Mouse (Mus musculus) adrenal gland, adult 2 months (tissue): ENCODE measurements at regions not wholly inside any gene's neighbourhood (a gene's known extent, or its start where the extent isn't known, plus 50 kb on each side); places are given as distances from the start of the nearest gene placed in this dataset.

Experiments
- DNase-seq: peaks from one replicate; pipeline ENCODE4 v3.0.0; 2021

DNA sequence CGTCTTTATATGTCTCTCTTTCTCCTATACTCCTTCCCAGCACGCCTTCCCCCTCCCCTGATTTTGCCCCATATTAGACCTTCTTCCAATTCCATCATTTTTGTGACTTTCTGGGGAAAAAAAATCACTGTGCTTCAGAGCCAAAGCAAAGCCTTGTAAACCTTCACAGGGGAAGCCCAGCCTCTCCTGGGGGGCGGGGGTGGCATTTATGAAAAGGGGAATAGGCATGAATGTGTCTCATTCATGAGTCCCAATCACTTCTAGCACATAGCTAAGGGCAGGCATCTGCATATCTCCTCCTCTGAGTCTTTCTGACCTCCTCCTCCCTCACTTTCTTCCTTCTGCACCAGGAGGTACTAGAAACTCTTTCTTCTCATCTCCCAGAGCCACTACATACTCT is 149.8 kb downstream of the Adamts15 start:
- DNase-seq, result no peak

DNA sequence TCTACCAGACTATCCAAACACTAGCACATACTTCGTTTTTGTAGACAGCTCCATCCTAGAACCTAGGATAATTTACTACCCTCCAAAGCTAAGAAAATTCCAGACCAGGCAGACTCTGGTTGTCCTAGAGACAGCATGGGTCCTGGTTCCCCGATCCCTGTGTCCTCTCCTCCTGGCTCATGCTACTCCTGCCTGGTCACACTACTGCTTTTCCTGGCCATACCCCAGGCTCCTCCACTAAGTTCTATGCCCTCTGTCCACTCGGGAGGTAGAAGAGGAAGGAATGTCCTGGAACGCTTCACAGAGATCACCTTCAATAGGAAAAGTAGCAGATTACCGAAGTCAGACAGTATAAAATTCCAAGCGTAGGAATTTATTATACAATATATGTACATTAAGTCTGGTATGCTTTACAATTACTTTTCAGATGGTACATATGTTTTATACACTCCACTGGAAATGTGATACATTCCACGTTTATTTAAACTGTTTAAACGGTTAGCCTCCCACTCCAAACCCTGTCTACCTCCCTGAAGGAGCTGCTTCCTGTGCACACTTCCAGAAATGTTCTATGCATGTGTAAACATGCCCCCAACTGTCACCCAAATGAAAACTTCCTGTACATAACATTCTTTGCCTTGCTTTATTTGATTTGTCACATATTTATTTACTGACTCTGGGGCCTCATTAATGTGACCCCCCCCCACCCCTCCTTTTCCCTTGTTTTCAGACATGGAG is 151.6 kb downstream of the Adamts15 start:
- DNase-seq, result no peak

DNA sequence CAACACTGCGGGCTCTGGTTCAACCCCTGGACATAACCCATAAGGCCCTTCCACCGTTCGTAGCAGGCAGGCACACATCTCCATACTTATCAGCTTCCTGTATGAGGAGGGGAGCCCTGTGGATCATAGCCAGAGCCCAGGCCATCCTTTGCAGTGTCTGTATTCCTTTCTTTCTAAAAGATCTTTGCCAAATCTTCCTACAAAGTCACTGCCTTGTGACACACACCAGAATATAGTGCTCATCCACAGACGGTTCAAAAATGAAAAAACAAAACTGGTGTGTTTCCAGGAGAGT is 152.9 kb downstream of the Adamts15 start:
- DNase-seq, result no peak

DNA sequence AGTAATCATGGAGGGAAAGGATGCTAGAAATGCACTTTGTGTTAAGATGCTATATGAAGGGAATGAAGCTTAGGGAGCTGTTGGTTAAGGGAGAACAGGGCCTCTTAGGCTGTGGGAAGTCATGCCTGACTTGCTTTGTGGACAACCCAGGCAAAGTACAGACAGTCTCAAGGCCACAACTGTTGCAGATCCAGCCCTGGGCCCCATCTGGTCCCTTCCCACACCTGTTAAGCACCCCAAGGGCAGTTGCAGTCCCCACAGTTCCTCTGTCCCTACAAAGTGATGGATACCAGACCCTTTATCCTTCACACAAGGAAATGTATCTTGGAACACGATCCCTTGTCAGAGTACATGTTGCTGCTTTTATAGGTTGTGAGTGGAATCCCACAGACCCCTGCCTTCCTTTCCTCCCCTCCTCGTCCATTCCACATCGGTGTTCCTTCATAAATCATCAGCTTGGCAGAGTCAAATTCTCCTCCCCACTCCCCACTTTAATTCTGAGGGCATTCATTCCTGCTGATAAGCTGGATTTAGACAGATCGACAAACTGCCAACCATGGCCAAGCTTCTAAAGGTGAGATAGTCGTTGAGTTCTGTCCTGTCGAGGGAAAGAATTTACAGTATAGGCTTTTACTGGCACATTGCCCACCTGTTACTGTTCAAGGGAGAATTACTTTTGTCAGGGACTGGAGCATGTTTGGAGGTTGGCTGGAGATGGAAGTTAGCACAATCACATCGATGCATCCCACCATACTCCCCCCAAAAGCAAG is 153.4 kb downstream of the Adamts15 start:
- DNase-seq, result no peak

DNA sequence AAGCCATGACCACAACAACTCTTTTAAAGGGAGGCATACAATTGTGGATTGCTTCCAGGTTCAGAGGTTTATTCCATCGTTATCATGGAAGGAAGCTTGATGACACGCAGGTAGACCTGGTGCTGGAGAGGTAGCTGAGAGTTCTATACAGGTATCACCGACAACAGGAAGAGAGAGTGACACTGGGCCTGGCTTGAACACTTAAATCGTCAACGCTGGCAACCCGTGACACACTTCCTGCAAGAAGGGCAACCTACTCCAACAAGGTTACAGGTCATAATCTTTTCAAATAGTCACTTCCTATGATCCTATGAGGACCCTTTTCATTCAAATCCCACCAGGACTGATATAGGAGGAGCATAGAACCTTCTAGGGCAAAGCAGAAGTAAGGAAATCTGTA is 155.6 kb downstream of the Adamts15 start:
- DNase-seq, result no peak

DNA sequence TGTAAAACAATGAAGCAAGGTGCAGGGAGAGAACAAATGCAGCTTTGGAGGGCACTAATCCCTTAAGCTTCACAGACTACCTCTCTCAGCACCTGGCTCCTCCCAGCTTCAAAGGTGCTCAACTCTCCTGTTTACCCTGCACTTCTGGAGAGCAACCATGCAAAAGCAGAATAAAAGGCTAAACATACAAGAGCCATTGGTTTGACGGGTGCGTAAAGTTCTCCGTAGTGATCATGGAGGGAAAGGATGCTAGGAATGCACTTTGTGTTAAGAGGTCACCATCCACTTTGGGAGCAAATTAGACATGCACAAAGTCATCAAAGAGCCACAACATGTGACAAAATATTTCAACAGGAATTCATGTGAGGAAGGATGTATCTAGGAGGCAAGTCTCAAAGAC is 156.1 kb downstream of the Adamts15 start:
- no peak for DNase-seq

DNA sequence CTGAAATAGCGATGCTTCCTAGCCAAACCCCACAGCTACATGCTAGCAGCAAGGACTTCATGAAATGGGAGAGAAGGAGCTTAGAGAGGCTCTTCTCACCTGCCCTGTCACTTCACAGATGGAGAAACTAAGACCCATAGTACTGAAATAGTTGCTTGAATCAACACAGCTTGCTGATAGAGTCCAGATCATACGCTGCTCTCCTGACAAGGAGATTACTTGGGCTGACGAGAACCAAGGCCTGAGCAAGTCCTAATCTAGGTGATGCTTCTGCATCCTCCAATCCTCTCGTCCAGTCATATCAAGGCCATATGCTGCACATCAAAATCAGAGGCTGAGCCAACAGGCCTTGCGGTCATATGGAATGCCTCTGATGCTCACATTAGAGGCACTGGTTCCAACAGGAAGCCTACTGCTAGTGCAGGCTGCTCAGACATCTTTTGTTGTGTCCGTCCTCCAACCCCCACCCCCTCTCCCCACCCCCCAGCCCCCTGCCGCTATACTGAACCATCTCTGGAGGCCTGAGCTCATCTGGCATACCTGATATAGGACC is 157.2 kb downstream of the Adamts15 start:
- no peak for DNase-seq

DNA sequence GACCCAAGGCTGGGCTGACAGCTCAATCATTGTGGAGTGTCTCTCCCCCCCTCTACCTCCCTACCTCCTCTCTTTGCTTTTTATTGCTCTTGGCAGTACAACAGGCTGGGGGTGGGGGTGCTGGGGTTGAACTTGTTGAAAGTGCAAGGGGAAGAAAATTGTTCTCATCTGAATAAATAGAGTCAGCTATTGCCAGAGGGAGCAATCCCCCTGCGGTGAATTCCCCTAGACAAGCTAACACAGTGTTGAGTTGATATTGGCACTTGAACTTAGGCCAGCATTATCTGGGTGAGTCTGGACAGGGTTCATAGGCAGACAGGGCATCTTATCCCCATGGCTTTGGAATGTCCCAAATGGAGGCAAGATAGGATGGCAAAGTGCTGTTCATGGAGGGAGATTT is 159.3 kb downstream of the Adamts15 start:
- DNase-seq, result no peak

DNA sequence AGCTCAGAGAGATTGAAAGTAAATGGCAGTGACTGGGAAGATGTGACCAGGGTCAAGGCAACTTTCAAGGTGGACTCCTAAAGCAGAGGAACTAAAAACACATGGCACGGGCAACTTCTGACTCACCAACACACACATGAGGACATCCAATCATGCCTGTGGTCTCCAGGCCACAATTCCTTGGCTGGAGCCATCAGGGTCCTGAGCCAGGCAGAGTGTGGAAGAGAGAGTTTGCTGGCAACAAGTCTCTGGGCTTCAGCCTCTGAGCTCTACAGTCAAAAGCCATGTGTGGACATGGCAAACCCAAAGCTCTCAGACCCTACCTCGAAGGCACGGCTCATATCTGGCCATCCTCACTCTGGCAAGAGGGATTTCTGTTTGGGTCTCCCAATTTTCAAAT is 164.1 kb downstream of the Adamts15 start:
- peak; percentile 21 for DNase-seq

DNA sequence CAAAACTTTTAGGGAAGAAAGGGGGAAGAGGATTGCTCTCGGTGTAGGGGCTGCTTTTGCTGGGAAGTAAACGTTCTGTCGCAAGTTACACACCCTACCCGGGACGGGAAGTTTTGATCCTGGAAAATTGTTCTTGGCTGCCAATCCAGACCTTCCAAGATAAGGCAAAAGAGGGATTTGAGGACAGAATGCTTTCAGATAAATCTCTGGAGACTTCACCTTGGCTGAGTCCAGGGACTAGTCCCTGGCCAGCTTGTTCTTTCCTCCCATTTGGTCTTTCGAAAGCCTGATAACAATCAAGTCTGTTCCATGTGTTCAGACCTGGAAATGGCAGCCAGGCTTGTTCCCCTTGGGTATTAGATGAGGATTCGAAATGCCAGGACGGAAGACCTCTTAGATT is 164.8 kb downstream of the Adamts15 start:
- DNase-seq, result peak; percentile 23

DNA sequence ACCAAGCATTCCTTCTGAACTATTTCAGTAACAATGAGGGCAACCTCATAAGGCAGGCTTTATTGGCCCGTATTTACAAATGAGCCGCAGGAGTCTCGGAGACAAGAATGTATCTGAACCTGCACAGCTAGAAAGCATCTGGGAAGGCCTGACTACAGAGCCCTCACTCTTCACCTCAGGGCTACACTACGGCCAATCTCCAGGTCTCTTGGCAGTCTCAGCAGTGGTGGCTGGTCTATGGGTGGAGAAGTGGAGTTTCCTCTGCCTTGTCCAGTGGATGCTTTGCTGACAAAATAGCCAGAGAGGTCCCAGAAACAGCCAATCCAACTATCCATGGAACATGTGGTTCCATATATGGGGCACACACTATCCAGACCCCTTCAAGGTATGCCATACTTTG is 165.5 kb downstream of the Adamts15 start:
- no peak for DNase-seq

DNA sequence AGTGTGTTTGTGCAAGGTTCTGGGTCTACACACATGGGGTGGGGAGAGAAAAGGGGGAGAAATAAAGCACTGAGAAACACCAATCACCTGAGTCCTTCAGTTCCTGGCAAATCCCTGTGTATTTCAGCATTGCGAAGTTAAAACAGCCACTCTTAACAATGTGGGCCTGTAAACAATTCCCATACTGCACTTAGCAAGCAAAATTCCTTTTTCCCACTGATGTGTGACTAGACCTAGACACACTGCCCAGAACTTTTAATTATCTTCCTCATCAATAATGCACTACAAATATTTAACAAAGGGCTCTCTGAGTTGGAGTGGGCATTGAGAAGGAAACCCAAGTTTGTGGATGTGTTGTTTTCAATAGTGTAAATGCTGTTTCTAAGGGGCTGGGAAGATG is 166.7 kb downstream of the Adamts15 start:
- no peak for DNase-seq

DNA sequence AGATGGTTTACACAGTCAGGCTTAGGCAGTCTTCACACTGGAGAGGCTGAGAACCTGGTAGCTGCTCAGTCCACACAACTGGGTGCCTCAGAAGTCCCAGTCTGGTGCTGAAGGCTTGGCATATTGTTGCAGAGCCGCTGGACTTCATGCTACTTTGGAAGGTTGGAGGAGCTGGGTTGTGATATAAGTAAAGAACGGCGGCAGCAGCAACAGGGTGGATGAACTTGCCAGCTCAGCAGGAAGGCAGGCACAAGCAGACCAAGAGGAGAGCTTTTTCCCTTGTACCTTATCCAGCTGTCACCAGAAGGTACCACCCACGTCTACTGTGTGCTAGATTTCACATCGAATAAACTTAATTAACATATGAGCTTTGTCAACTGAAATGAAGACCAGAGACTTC is 167.4 kb downstream of the Adamts15 start:
- DNase-seq, result no peak

DNA sequence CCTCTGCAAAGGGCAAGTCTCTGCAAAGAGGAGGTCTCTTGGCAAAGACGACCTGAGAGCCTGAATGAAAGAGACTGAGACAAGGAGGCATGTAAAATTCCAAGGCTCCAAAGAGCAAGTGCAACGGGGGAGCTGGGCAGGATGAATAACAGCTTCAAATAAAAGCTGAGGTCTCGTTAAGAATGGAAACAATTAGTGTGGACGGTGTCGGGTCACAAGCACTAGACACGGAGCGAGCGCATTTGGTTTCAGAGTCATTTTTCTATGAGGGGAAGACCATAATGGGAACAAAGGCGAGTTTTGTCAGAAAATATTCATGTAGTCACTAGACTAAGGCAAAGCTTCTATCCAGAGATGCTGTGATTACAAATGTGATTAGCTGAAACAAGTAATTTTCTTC is 178.8 kb downstream of the Adamts15 start:
- no peak for DNase-seq

DNA sequence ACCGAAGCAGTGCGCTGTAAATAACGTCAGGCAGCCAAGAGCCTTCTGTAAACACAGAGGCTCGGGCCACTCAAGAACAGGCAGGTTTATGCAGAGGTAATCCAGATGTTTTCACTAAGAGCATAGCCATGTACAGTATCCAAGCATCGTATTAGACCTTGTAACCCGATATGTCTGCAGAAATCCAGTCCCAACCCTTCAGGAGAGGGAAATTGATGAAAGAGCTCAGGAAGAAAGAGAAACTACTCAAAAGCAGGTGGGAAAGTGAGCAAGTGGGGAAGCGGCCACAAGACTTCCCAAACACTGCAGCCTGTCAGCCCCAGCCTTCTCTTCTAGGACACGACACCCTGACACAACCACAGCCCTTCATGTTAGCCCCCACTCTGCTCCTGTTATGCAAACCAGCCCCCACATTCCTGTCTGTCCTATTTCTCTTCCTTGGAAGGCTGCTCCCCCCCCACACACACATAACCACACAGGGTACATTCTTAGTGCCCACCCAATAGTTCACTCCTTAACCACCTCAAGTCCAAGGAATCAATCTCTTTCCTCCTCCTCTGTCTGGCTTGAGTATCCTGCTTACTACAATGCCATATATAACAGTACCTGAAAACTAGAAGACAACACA is 179.7 kb downstream of the Adamts15 start:
- no peak for DNase-seq

DNA sequence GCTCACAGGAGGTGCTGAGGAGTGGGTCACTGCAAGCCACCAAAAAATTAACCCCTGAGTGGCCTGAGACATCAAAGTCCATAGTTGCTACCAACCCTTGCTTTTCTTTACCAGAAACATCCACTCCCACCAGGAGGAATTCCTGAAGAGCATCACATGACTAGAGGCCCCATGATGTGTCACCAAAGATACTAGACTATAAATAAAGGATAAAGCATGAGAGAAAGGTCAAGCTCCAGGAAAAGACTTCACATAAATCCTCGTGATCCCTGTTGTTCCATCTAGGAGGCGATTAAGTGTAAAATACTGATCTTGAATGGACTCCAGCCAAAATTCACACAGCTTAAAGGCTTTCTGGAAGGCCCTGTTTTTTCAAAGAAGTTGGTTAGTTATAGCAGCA is 190.6 kb downstream of the Adamts15 start:
- DNase-seq, result peak; percentile 6

DNA sequence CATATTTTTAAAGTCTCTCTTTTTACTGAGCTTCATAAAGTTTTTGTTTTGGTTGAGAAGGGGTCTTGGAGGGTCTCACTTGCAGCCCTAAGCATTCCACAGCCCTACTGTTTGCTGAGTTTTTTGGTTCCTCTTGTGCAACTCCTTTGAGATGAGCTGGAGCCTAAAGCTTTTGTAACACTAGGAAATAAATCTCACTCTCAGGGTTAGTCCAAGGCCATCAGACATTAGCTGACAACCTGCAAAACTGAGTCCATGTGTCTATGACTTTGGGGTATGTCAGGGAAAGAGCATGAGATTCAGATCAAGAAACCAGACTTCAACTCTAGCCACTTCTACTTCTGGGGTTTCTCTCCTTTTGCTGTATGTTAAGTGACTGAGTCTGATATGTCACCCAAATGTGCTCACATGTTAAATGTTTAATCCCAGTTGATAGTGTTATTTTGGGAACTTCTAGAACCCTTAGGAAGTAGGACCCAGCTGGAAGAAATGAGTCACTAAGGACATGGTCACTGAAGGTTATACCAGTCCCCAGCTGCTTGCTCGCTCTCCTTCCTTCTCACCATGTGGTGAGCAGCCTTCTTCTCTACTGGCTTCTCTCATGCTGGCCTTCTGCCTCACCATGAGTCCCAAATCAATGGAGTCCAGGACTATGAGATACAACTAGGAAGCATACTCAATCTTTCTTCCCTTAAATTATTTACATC is 198.7 kb downstream of the Adamts15 start:
- DNase-seq, result peak; percentile 63

DNA sequence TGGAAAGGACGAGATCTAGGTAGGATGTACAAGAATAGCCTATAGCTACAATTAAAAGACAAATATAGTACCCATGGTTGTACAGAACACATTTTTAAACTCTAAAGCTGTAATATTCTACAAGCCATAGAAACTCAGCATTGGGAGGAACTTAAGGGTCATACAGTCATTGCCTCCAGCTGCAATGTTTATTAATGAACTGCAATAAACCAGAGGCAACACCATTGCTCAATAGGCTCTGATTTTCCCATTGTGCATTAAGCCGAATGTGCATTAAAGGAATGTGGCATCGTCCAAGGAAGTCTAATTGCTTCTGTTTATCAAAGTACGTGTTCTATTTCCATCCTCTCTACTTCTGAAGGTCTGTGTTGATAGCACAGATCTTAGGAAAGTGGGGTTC is 200.4 kb downstream of the Adamts15 start:
- DNase-seq, result no peak

DNA sequence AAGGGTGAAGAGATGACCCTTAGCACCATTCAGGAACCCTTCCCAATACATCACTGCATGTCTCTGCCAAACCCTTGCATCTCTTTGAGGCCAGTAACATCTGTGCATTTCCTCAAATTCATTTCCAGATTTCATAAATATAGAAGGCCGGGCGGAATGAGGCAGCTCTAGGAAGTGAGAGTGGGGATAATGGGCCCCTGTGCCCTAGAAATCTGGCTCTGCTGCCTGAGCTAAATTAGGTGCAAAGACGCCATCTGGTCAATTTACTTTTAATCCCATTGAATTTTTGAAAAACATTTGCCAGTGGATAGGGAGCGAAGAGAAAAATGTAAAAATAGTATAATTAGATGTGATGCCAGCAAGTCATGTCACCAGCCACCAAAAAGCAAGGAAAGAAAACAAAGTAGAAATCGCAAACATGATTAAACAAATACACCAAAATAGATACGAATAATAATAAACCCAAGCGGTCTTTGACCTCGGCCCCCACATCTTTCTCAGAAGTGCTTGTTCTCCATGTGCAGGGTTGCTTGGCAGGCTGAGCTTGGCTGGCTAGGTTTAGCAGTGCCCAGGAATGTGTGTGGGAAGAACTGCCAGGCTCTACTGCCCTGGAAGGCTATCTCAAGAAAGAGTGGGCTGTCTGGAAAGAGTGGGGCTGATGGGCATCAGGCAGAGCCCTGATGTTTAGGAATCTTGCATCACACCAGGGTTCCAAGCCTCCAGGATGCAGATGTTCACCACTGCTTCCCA is 205.7 kb downstream of the Adamts15 start:
- DNase-seq, result no peak

DNA sequence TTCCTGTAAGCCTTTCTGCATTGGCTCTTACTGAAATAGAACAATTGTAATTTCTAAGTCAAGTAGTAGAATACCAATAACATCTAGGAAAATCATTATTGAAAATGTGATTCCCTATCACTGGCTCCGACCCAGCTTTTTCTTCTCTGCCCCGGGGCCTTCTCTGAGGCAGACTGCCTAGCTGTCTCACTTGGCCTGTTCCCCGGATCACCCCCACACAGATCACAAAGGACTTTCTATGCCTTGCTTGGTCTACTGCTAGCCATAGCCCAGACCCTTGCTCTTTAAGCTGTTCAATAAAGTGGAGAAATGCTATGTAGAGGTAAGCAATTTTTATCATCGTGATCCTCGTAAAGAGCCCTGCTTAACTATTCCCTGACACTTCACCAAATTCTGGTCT is 212.1 kb downstream of the Adamts15 start:
- no peak for DNase-seq

DNA sequence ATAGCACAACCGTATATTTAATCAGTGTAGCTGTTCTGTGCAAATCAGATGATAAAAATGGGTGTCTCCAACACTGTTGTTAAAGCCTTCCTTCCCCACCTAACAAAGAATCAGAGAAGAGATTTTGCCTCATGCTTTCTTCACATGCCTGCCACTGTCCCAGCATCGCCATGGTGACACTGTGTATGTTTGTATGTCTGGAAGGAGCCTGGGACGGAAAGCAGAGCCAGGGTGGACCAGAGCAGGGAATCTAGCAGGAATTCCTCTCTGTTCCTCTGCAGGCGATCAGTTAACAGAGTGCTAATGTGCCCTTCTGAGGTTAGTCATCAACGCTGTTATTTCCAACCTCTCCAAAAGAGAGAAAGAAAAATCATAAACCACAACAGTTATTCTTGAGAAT is 222.4 kb downstream of the Adamts15 start:
- no peak for DNase-seq

DNA sequence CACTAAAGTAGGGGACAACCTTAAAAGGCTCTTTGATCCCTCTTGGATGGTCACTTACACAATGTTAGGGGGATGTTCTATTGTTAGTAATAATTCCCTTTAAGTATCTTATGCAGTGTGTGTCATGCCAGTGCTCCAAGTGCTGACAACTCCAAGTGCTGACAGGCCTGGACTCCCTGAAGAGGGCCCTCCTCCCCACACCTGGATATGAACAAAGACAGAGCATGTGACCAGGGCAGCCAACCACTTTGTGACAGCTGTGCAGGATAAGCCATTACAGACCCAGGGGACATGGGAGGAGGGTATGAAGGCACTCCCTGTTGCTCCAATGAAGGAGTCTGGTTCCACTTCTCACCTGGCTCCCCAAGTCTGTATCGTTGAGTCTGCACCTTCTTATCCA is 224.7 kb downstream of the Adamts15 start:
- no peak for DNase-seq
